Mouse (Mus musculus): ENCODE data around the gene Lrrtm1. TPM values are rescaled to one million over a fixed set of nuclear protein-coding genes. Genes with fewer than 3 reads are reported as not detected.

The Lrrtm1 gene
- polyA plus RNA-seq (2016; fragmentation: Nextera tagmentation; extraction: Ambion mirVana) = 16.4 and 16.8 TPM in 2 replicates

DNA sequence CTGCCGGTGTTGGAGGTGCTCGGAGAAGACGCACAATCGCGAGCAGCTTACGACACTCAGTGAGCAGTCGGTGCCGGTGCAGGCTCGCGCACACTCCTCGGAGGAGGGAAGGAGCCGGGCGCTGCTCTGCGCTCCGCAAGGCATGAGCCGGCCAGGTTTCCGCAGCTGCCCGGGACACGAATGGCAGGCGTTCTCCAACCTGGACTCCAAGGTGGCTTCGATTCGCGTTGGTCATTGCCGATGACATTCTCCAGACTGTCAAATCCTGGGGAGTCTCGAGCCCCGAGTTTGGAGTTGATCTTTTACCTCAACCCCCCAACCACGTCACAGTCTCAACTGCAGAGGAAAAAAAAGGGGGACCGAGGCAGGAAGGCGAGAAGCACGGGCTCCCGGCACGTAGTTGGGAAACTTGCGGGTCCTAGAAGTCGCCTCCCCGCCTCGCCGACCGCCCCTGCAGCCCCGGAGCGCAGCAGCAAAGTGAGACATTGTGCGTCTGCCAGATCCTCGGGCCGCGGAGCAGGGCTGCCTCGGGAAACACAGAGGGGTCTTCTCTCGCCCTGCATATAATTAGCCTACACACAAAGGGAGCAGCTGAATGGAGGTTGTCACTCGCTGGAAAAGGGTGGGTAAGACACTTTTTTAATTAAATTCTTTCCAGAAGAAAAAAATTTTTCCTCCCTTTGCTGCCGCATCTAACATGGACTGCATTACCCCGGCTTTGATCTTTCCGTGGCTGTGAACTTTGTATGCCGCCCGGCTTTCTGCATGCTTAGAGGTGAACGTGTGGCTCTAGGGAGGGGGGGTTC lies at the start of gene Lrrtm1:
TSS of gene Lrrtm1 (plus strand) at position 89 of the 806 bp plus-strand sequence.
- Histone ChIP-seq H3K9me3 (no peaks in the 10 kb centered on the region), H3K27ac (peak within 1 kb of the TSS; percentile 86), H3K4me1 (peaks cover 18% of the 10 kb centered on the region), H3K36me3 (replicated peaks) (no peaks in the 10 kb centered on the region), H3K4me3 (replicated peaks) (peak within 1 kb of the TSS; percentile 53), H3K4me2 (peak within 1 kb of the TSS; percentile 93), H3K27me3 (peaks cover 26% of the 10 kb centered on the region), H3K9ac (peak within 1 kb of the TSS; percentile 65)
- WGBS = under 1% methylated on average over 53 of the region's 53 CpGs
- ATAC-seq (ENCODE audit: low FRiP score) = peak; percentile 92

DNA sequence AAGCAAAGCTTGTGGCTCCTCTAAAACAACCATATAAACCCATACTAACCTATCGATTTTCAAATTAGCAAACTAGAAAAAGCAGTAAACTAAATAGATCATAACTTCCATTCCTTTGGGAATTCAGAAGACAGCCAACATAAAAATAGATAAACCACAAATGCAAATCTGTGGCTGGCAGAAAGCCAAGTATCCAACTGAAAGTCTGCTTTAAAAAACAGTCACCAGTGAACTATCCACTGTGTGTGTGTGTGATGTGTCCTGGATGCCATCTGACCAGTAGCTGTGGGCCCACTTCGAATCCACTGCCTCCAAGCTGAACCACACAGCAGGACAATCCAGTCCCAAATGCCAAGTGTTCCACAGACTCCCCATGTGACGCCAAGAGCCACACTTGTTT lies 45.8 kb upstream of the Lrrtm1 start:
- ATAC-seq (ENCODE audit: low FRiP score) = no peak
- no peak overlapping the region for H3K4me2 ChIP-seq
- no peaks in the 10 kb centered on the region for H3K36me3 ChIP-seq (replicated peaks)
- H3K9ac ChIP-seq = no peak overlapping the region
- H3K4me1 ChIP-seq = peaks cover 9% of the 10 kb centered on the region
- 89% methylated on average over 3 of the region's 3 CpGs for WGBS
- H3K27ac ChIP-seq = no peak overlapping the region
- H3K4me3 ChIP-seq (replicated peaks) = no peak overlapping the region
- H3K27me3 ChIP-seq = no peaks in the 10 kb centered on the region
- no peaks in the 10 kb centered on the region for H3K9me3 ChIP-seq

DNA sequence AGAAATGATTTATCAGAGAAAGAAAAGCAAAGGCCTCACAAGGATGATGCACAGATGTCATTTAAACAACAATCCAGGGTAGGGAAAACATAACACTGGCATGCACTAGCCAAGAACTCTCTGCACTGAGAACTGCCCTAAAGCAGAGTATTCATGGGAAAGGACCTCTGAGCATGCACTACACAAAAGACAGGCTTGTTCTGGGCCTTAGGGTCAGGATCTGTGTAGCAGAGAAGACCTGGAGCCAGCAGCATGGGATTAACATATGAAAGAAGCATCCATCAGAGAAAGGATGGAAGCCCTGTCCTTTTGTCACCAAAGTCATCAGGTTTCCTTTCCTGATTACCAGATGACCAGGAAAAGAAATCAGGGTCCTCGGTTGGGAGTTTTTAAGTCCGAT lies 43.1 kb upstream of the Lrrtm1 start:
- no peak overlapping the region for H3K9ac ChIP-seq
- H3K4me2 ChIP-seq = no peak overlapping the region
- peaks cover 6% of the 10 kb centered on the region for H3K4me1 ChIP-seq
- no peaks in the 10 kb centered on the region for H3K9me3 ChIP-seq
- ATAC-seq (ENCODE audit: low FRiP score) = no peak
- no peaks in the 10 kb centered on the region for H3K27me3 ChIP-seq
- H3K36me3 ChIP-seq (replicated peaks) = no peaks in the 10 kb centered on the region
- H3K27ac ChIP-seq = no peak overlapping the region
- WGBS = 31% methylated on average over 2 of the region's 2 CpGs
- H3K4me3 ChIP-seq (replicated peaks) = no peak overlapping the region

DNA sequence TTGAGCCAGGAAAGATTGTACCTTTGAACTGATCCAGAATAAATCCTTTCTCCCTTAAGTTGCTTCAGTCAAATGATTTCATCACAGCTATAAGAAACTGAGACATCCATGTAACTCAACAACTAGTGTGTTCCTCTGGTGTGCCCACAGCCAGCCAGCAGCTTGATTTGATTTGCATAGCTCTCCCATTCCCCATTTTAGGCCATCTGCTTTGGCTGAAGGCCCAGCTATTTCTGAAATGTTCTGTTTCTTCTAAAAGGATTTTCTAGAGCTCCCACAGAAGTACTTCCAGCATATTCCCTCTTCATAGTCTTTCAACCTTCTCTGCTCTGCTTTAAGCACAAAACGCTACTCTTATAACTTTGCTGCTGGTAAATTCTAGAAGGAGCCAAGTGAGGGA lies 33.3 kb upstream of the Lrrtm1 start:
- no peak for ATAC-seq (ENCODE audit: low FRiP score)
- Histone ChIP-seq H3K27ac (no peak overlapping the region), H3K27me3 (no peaks in the 10 kb centered on the region), H3K4me1 (peaks cover 7% of the 10 kb centered on the region), H3K4me3 (replicated peaks) (no peak overlapping the region), H3K36me3 (replicated peaks) (no peaks in the 10 kb centered on the region), H3K9ac (no peak overlapping the region), H3K9me3 (no peaks in the 10 kb centered on the region), H3K4me2 (no peak overlapping the region)
- WGBS = 90% methylated on average over 1 of the region's 1 CpGs

DNA sequence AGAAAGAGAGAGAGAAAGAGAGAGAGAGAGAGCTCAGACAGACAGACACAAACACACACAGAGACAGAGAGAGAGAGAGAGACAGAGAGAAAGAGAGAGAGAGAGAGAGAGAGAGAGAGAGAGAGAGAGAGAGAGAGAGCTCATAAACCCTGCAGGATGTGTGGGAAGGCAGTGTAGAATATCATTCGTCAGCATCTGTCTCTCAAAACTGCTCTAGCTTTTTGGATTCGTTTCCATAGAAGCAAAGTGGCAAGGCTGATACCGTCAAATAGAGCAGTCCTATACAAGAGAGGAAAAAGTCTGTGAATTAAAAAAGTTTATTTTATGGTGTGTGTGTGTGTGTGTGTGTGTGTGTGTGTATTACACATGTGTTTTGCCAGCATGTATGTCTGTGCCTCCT lies 32.6 kb upstream of the Lrrtm1 start:
- no peak overlapping the region for H3K9ac ChIP-seq
- H3K27me3 ChIP-seq = no peaks in the 10 kb centered on the region
- H3K9me3 ChIP-seq = no peaks in the 10 kb centered on the region
- H3K4me3 ChIP-seq (replicated peaks) = no peak overlapping the region
- no peaks in the 10 kb centered on the region for H3K36me3 ChIP-seq (replicated peaks)
- no peak overlapping the region for H3K27ac ChIP-seq
- H3K4me1 ChIP-seq = peaks cover 7% of the 10 kb centered on the region
- H3K4me2 ChIP-seq = no peak overlapping the region
- WGBS = 77% methylated on average over 3 of the region's 3 CpGs
- no peak for ATAC-seq (ENCODE audit: low FRiP score)

DNA sequence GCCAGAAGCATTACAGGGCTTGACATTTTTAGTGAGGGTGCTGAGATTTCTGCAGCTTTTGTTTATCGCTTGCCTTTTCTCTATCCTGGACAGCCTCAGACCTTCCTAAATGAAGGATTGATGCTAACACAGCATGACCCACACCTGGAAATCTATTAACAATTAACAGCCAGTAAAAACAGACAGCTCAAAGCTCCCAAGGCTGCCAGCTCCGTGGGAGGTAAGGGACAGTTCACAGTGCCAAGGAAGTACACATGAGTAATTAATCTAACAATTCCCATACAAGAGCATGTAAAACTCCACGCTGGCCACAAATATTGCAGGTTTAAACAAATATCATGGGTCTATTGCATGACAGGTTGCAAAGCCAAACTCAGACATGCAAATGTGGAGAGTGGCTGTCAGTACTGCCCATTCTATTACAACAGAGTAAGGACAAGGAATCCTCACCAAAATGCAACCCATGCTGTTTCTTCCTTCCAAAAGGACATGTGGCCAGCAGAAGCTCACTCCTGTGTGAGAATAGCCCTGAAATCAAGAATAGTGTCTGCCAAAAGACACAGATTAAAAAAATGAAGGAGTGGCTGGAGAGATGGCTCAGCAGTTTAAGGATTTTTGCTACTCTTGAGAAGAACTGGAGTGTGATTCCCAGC lies 28.6 kb upstream of the Lrrtm1 start:
- H3K9me3 ChIP-seq = no peaks in the 10 kb centered on the region
- H3K4me3 ChIP-seq (replicated peaks) = no peak overlapping the region
- no peak overlapping the region for H3K27ac ChIP-seq
- no peak overlapping the region for H3K9ac ChIP-seq
- no peak for ATAC-seq (ENCODE audit: low FRiP score)
- H3K36me3 ChIP-seq (replicated peaks) = no peaks in the 10 kb centered on the region
- H3K4me1 ChIP-seq = peaks cover 7% of the 10 kb centered on the region
- H3K4me2 ChIP-seq = no peak overlapping the region
- WGBS = 29% methylated on average over 3 of the region's 3 CpGs
- H3K27me3 ChIP-seq = no peaks in the 10 kb centered on the region; the same call in 1 of the 2 replicates

DNA sequence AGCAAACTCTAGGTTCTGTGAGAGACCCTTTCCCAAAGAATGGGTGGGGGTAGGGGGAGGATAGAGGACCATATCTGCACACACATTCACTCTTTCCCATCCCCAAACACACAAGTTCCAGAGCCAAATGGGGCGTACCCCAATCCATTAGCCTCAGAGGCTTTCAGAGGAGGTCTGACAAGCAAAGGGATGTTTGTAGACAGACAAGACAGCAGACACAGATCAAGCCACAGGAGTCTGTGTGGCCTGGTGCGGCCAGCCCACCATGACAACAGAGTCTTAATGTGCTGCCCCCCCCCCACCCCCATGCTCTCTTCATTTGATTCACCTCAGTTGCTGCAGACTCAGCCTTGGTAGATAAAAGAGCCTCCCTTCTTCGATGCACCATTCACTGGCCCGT lies 27.2 kb upstream of the Lrrtm1 start:
- Histone ChIP-seq H3K4me2 (no peak overlapping the region), H3K4me3 (replicated peaks) (no peak overlapping the region), H3K9ac (no peak overlapping the region), H3K27ac (no peak overlapping the region), H3K36me3 (replicated peaks) (no peaks in the 10 kb centered on the region), H3K4me1 (peaks cover 7% of the 10 kb centered on the region), H3K9me3 (no peaks in the 10 kb centered on the region), H3K27me3 (no peaks in the 10 kb centered on the region; the same call in 1 of the 2 replicates)
- ATAC-seq (ENCODE audit: low FRiP score) = 0 out of 2 replicates have a peak, but pooled peaks have one; percentile 23
- 76% methylated on average over 4 of the region's 4 CpGs for WGBS

DNA sequence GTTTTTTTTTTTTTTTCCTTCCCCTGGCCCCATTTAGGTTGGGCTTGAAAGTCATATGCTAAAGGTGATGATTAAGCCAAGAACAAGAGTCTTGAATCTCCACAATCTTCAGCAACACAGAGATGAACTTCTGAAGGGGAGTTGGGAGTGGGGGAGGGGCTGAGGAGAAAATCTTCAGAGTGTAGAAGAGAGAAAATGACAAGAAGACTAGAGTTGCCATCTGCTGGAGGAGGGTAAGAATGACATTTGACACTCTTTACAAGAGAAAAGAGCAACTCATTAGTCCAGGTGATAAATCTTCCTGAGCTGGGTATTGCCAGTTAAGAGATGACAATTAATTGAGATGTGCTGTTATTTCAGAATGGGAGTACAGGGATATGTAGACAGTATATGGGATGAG lies 23.6 kb upstream of the Lrrtm1 start:
- no peak overlapping the region for H3K4me3 ChIP-seq (replicated peaks)
- no peaks in the 10 kb centered on the region for H3K36me3 ChIP-seq (replicated peaks)
- H3K4me1 ChIP-seq = peaks cover 22% of the 10 kb centered on the region
- H3K27me3 ChIP-seq = no peaks in the 10 kb centered on the region; the same call in 1 of the 2 replicates
- H3K9ac ChIP-seq = no peak overlapping the region
- no peak for ATAC-seq (ENCODE audit: low FRiP score)
- H3K4me2 ChIP-seq = no peak overlapping the region
- no peak overlapping the region for H3K27ac ChIP-seq
- no peaks in the 10 kb centered on the region for H3K9me3 ChIP-seq

DNA sequence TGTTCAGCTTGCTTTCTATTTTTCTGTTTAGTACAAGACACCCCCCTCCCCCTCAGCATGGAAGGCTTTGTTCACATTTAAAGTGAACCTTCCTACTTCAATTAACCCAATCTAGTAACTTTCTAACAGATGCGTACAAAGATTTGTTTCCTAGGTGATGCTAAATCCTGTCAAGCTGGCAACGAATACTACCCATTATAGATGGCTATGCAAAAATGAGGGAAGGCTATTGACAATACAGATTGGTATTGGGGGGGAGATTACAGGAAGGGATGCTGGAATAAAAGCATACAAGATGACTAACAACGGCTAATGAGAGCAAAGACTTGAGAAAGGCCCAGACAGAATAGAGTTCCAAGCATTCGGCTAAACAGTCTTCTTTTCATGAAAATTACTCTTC lies 21.7 kb upstream of the Lrrtm1 start:
- Histone ChIP-seq H3K4me2 (no peak overlapping the region), H3K27ac (no peak overlapping the region), H3K9me3 (no peaks in the 10 kb centered on the region), H3K4me1 (peaks cover 18% of the 10 kb centered on the region), H3K27me3 (no peaks in the 10 kb centered on the region), H3K4me3 (replicated peaks) (no peak overlapping the region), H3K9ac (no peak overlapping the region), H3K36me3 (replicated peaks) (no peaks in the 10 kb centered on the region)
- WGBS = 14% methylated on average over 4 of the region's 4 CpGs
- peak; percentile 36; the same call in 1 of the 2 replicates for ATAC-seq (ENCODE audit: low FRiP score)

DNA sequence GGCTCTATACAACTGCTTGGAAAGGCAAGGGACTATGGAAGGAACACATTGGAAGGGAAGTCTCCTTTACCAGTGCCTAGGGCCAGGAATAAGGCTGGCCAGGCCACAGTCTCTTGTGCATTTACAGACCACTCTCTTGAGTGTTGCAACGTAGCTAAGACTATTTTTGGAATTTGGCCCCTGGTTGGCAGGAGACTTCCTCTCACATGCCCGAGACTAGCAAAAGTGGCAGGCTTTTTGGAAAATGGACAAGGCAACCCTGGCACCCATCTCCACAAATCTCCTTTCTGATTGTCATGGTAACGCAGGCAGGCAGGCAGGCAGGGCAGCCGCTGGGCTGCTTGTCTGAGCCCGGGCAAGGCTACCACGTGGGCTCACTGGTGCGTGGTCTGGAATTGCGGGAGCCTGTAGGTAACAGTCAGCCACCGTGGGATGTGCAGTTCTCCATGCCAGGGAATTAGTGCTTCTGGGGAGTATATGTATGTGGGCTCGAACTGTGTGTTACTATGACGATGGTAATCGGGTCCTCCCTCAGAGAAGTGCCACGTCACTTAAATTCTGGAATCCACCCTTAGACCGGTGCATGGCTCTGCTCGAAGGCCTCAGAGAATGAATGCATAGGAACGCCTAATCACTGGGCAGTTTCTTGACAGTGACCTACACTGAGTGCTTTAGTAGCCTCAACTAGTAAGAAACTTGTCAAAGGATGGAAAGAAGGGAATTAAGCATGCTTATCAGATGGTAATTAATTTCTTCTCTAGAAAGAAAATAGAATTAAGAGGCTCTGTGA lies 19.4 kb upstream of the Lrrtm1 start:
- peak; percentile 87 for ATAC-seq (ENCODE audit: low FRiP score)
- Histone ChIP-seq H3K9me3 (no peaks in the 10 kb centered on the region), H3K9ac (0 out of 2 replicates have a peak overlapping the region, but pooled peaks have one; percentile 25), H3K4me2 (no peak overlapping the region), H3K4me3 (replicated peaks) (no peak overlapping the region), H3K4me1 (peaks cover 18% of the 10 kb centered on the region), H3K27me3 (no peaks in the 10 kb centered on the region), H3K27ac (no peak overlapping the region), H3K36me3 (replicated peaks) (no peaks in the 10 kb centered on the region)
- WGBS = 45% methylated on average over 16 of the region's 16 CpGs

DNA sequence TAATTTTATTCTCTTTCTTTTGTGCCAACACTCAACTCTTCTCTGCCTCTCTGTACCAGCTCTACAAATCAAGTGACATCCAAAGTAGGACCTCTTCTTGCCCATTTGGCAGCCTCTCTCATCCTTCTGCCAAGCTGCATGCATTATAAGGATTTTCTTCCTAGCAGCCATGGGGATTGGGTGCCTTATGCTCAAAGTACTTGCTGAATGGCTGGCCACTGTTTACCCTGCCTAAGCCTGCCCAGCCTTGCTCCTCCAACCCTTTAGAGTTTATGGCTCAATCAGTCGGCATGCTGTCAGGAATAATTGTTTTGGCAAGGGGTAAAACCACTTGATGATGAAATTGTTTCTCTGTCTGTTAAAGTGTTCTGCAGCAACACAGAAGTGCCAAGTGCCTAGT lies 2.1 kb upstream of the Lrrtm1 start:
- Histone ChIP-seq H3K9ac (no peak overlapping the region), H3K4me1 (peaks cover 16% of the 10 kb centered on the region), H3K4me3 (replicated peaks) (no peak overlapping the region), H3K4me2 (no peak overlapping the region), H3K27ac (no peak overlapping the region), H3K9me3 (no peaks in the 10 kb centered on the region), H3K27me3 (peaks cover 14% of the 10 kb centered on the region), H3K36me3 (replicated peaks) (no peaks in the 10 kb centered on the region)
- ATAC-seq (ENCODE audit: low FRiP score) = no peak
- 35% methylated on average over 1 of the region's 1 CpGs for WGBS

DNA sequence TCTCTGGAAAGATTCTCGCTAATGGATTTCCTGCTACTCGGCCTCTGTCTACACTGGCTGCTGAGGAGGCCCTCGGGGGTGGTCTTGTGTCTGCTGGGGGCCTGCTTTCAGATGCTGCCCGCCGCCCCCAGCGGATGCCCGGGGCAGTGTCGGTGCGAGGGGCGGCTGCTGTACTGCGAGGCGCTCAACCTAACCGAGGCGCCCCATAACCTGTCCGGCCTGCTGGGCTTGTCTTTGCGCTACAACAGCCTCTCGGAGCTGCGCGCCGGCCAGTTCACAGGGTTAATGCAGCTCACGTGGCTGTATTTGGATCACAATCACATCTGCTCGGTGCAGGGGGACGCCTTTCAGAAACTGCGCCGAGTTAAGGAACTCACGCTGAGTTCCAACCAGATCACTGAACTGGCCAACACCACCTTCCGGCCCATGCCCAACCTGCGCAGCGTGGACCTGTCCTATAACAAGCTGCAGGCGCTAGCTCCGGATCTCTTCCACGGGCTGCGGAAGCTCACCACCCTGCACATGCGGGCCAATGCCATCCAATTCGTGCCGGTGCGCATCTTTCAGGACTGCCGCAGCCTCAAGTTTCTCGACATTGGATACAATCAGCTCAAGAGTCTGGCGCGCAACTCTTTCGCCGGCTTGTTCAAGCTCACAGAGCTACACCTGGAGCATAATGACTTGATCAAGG lies 1.2 kb downstream of the Lrrtm1 start:
- H3K36me3 ChIP-seq (replicated peaks) = no peaks in the 10 kb centered on the region
- peak overlapping the region; percentile 53 for H3K4me3 ChIP-seq (replicated peaks)
- ATAC-seq (ENCODE audit: low FRiP score) = peak; percentile 75
- peak overlapping the region; percentile 65 for H3K9ac ChIP-seq
- H3K4me1 ChIP-seq = peaks cover 18% of the 10 kb centered on the region
- peak overlapping the region; percentile 93 for H3K4me2 ChIP-seq
- H3K9me3 ChIP-seq = no peaks in the 10 kb centered on the region
- peaks cover 26% of the 10 kb centered on the region for H3K27me3 ChIP-seq
- under 1% methylated on average over 43 of the region's 43 CpGs for WGBS
- peak overlapping the region; percentile 86 for H3K27ac ChIP-seq
